Mouse (Mus musculus) lung, postnatal 25 days (tissue): ENCODE results near the gene Hpse2.
A peak's percentile ranks its signal among the peaks of the same experiment; 100 is the strongest.
"Not testable (repeated sequence)": the region's sequence is repeated elsewhere in the genome, so short reads cannot be mapped to it uniquely, and the experiment has no call there.

Experiments used
- DNase-seq: peaks from one replicate; pipeline ENCODE4 v3.0.0; 2022; ENCODE audit warnings: low spot score

Hpse2 gene

DNA sequence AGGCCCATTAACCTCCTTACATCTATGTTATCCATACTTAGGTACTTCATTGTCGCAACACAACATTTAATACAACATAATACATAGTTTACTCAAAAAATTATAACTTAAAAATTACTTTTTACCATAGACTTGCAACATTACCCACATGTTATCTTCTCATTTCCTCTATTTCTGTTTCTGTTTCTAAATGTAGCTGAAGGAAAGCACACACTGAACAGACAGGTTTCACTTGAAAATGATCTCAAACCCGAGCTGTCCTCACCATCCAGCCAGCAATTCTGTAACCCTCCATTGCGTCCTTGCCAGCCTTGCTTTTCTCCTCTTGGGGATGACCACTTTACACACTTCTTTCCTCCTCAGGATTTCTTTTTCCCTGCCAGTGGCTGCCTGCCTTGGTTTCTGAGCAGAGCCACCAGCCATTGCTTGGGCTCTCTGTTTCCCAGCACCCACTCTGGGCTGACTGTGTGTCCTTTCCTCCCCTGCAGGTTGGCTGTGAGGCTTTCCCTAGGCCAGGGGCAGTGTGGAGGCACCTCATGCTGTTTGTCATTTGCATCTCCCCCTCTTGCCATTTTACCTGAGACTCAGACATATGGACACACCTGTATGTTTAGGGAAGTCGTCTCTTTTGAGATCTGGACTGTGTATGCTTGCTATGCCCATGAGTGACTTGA, 548.4 kb downstream of the Hpse2 start:
- DNase-seq = no peak

GRCm38 (mm10) chr19:42839118-42839517, 549.0 kb downstream of the Hpse2 start:
- DNase-seq = no peak

GRCm38 (mm10) chr19:42838271-42838670, 549.9 kb downstream of the Hpse2 start:
- DNase-seq = no peak

- no peak for DNase-seq
Measured at GRCm38 (mm10) chr19:42837591-42837990, 550.6 kb downstream of the Hpse2 start.

GRCm38 (mm10) chr19:42833126-42833525, 555.0 kb downstream of the Hpse2 start:
- DNase-seq = no peak

GRCm38 (mm10) chr19:42832251-42832650, 555.9 kb downstream of the Hpse2 start:
- DNase-seq = peak; percentile 50

DNA sequence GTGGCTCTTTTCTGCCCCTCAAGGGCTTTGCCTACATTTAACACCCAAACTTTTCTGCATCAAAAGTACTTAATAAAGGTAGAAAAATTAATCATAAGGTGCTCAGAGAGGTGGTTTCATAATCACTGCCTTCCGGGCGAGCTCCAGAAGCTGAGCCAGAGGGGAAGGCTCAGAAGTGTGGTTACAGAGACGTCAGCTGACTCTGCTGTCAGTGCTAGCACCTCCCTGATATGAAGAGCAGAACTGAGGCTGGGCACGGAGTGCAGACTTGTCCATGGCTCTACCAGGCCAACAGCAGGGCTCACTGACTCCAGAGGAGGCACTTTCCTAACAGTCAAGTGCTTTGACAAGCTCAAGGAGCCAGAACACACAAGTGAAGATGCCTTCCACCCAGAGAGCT, 559.0 kb downstream of the Hpse2 start:
- DNase-seq = peak; percentile 71

DNA sequence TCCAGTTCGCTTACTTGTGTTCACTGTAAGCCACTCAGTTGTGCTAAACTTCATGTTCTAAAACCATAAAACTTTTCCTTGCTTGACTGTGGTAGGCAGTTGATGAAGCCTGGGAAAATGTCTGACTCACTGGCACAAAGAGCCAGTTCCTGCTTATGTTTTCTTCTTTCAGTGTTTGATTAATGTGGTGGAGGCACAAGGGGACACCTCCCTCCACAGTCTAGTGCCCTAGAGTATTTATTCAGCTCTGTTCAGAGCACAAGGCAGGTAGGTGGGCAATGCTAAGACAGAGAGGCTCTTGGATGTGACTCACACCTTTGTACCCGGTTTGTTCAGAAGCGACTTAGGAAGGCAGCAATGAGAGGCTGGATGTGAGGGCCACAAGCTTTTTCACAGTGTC, 560.3 kb downstream of the Hpse2 start:
- DNase-seq = peak; percentile 21

DNA sequence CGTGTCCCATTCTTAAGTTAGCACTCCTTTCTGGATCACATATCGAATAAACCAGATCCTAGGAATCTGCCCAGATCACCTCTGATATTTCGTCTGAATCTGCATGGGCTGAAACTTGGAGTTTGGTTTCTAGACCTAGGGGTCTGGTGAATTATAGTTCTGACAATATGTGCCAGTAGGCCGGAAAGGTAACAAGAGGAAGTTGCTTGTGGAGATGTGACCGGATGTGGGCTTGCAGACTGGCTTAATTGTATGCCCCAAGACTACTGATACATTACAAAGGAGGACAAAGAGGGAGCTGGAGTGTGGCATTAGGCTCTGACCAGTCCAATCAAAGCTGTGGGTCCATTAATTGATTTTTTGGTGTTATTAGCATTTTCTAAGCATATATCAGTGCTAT, 568.0 kb downstream of the Hpse2 start:
- DNase-seq = no peak

DNA sequence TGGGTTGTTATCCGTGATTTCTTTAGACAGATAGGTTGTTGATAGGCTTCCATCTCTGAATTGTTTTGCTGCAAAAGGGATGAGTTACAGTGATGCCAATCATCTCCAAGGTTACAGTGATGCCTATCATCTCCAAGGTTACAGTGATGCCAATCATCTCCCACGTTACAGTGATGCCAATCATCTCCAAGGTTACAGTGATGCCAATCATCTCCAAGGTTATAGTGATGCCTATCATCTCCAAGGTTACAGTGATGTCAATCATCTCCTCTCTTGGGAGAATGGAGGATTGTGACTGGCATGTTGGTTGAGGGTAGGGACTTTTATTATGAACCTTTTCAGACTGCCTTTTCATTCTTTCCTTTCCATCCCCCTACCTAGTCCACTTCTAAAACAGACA, 570.4 kb downstream of the Hpse2 start:
- no peak for DNase-seq

DNA sequence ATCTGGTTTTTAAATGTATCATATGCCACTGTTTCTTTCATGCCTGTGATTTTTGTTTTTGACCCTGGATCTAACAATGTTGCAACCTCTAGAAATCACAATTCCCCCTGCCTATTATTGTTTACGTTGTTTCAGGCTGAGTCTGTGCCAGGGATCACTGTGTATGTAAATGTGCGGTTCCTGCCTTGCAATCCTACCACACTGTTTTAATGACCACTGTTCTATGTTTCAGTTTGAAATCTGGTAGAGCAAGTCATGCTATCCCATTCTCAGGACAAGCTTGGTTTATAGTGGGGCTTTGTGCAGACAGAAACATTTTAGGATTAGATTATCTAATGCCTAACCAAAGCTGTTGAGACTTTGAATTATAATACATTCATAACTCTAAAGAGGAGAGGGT, 571.9 kb downstream of the Hpse2 start:
- no peak for DNase-seq

DNA sequence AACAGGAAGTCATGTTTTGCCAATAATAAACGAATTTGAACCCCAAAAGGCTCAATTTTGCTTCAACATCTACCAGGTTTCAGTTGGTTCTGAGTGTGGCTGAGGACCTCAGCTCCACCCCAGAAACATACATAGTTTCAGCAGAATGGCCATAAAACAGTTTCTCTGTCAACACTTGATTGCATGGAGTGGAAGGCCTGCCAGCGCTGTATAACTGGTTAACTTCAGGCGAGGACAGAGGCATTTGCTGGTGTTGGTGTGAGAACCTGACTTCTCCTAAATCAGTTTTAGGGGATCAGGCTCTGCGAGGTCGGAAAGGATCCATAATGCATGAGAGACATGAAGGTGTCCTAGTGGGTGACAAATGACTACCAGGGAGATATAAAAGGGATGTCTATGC, 578.0 kb downstream of the Hpse2 start:
- no peak for DNase-seq

DNA sequence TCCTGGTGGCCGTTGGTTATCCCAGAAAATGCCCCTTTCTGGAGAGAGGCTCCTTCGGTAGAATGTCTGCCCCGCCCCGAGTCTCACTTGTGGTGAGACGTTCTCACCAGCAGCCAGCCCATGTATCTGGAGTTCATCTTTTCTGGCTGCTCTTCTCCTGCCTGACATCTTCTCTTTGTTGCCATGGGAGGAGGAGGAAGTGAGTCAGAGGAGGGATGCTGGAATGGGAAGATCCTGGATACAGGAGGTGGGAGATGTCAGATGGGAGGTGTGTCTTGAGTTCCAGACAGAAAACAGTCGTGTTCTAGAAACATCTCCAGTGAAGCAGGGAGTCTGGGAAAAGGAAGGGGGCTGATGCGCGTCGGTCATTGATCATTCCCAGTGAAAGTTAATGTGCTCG, 578.7 kb downstream of the Hpse2 start:
- DNase-seq = no peak

DNA sequence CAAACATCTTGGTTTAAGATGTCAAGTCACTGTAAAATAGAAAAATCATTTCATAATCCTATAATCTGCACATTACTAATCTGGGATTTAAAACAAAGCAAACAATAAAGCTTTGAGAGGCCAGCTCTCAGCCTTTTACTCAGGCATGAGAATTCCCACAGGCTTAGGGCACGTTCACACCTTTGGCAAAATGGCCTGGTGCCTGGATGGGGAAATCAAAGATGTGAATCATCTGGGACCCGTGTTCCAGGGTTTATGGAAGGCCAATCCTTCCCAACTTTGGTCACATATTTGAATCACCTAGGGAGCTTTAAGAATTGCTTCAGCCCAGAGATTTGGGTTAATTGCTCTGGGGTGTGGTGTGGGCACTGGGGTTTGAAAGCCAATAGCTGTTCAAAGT, 590.3 kb downstream of the Hpse2 start:
- DNase-seq = no peak

DNA sequence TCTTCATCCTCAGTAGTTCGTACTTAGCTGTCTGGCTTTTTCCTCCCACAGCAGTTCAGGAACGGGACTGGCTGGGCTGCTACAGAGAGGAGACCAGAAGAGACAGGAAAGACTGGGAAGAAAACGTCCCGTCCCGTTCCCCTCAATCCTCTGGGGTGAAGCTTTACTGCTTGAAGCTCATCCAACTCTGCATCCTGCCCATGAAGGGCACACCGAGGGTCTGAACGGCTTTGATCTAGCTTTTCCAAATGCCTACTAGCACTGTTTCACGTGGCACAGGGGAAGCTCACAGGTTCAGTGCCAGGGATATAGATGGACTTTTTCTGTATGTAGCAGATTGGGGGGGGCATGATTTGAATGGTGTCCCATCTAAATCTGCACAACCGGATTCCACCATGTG, 592.4 kb downstream of the Hpse2 start:
- DNase-seq = no peak

GRCm38 (mm10) chr19:42794914-42795613, 593.1 kb downstream of the Hpse2 start:
- DNase-seq = peak; percentile 86

DNA sequence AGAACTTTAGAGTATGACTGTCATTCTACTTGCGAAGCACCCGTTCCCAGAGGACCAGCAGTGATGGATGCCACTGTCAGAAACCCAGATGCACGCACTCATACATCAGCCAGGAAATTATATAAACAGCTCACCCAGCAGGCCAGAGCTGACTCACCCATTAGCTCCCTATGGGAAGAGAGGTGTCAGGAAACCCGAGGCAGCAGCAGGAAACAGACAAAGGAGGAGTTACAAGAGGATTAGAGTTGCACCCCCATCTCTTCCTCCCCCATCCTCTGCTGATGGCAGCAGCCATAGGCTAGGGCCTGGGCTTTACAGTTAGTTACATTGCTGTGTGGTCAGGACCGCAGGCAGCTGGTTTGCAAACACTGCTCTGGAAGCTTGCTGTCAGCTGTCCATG, 599.8 kb downstream of the Hpse2 start:
- no peak for DNase-seq

DNA sequence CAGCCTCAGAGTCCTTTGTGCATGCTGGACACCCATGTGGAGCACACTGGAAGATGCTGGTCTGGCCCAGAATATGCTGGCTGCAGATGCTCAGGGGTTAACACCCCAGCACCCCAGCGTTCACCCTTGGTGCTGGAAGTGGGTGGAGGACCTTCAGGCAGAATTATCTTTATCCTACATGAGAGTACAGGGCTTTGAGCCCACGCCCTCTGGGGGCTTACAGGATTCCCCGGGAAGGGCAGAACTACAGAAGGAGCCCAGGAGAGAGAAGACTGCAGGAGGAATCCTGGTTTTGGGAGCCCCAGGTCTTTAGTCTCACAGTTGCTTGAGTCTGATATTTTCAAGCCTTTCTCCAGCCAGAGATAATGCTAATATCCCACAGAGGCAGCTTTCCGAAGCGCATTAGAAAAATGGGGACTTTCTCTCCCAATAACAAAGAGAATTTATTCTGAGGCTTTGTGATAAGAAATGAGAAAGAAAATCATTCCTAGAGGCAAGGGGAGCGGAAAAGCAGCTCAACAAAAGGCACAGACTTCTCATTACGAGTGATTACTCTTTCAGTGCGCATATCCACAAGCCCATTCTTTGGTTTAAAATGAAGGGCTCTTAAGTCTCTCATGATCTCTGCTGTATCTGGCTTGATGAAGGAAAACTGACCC, 602.5 kb downstream of the Hpse2 start:
- no peak for DNase-seq

GRCm38 (mm10) chr19:42785129-42785528, 603.0 kb downstream of the Hpse2 start:
- DNase-seq = no peak

DNA sequence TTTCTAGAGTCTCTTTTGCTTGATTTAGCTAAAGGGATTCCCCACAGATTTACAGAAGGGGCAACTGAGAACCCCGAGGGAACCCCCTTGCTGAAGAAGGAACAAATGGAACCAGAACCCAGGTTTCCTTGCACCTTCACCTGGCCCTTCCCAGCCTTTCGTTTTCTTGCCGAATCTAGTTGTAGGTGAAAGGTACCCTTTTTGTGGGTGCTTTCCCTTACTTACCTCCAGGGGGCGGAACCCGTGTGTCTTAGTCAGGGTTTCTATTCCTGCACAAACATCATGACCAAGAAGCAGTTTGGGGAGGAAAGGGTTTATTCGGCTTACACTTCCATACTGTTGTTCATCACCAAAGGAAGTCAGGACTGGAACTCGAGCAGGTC, 608.0 kb downstream of the Hpse2 start:
- not testable (repeated sequence) for DNase-seq

- peak; percentile 89 for DNase-seq
Measured at GRCm38 (mm10) chr19:42779531-42780155, 608.5 kb downstream of the Hpse2 start, which contains the start of gene Hps1. TSS of gene Hps1 (minus strand) at chr19:42779978.

- peak; percentile 27 for DNase-seq
Measured at GRCm38 (mm10) chr19:42777801-42778200, 610.4 kb downstream of the Hpse2 start.

- no peak for DNase-seq
Measured at GRCm38 (mm10) chr19:42776813-42777212, 611.3 kb downstream of the Hpse2 start.
